Mouse (Mus musculus) cerebellum, adult 2 months (tissue): ENCODE results near the gene Spag16.
"Not testable (repeated sequence)": the region's sequence is repeated elsewhere in the genome, so short reads cannot be mapped to it uniquely, and the experiment has no call there.

Source experiments
- CTCF ChIP-seq: fragments of 200-500 bp; IDR thresholded peaks from 2 replicates; pipeline ENCODE4 v1.5.1; 2011; ENCODE audit warnings: low read depth, mild to moderate bottlenecking, control low read depth, low read length, moderate library complexity, borderline replicate concordance; ENCODE audit not compliant: insufficient read depth
- POLR2A ChIP-seq: fragments of 200-500 bp; IDR thresholded peaks from 2 replicates; pipeline ENCODE4 v1.6.1; 2011; ENCODE audit warnings: low read length, control low read depth, borderline replicate concordance; ENCODE audit not compliant: insufficient read depth

DNA sequence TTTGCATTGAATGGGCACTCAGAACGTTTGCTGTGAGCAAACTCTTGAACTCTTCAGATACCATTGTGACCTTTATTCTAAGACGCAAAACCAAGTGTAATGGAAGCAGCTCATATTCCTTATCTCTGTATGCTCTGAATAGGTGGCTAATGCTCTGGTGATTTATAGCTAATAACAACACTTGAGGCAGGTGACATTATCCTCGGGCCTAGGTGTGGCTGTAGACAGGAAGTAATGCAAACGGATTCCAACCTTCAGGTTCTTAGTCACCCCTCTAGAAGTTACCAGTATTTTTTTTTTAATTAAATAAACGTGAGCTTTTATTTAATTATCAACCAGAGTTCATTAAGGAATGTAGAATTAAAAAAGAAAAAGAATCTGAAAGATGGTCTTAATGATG, 1.1 kb upstream of the Spag16 start:
- TF ChIP-seq CTCF, POLR2A: not testable (repeated sequence)
